Mouse (Mus musculus): ENCODE data around the gene Polg. TPM values are rescaled to one million over a fixed set of nuclear protein-coding genes. Genes with fewer than 3 reads are reported as not detected.

Polg gene
- total RNA-seq, 2 experiments from 2014 or later = 85.9 to 88.7 TPM

DNA sequence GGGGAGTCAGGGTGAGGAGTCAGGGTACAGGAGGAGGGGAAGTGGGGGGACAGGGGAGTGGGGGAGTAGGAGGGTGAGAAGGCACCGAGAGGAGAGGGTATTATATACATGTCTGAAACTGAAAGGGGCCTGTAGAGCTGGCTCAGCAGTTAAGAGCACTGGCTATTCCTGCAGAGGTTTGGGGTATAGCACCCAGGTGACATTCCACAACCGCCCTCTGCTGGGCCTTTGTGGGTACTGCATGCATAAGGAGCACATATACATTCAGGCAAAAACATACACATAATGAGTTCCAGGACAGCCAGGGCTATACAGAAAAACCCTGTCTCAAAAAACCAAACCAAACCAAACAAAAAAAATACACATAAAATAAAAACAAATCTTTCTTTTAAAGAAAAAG is 6.6 kb upstream of the Polg start:
- DNase-seq (ENCODE audit: extremely low spot score in 1 of 2, low spot score in 2 of 2) = no peak
- intact Hi-C loops (cut with DNase I) = no loop called here

DNA sequence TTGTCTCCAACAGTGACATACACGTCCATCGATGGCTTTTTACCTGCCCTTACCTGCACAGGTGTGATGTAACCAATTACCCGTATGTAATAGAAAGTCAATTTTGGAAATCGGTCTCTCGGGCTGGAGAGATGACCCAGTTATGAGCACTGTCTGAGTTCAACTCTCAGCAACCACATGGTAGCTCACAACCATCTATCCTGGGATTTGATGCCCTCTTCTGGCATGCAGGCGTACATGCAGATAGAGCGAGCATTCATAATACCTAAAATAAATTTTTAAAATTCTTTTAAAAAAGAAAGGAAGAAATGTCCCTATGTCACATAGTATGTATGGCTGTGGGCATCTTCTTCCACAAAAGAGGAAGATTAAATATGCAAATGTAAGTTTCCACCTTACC is 5.3 kb upstream of the Polg start:
- intact Hi-C loops (cut with DNase I) = no loop called here
- DNase-seq (ENCODE audit: extremely low spot score in 1 of 2, low spot score in 2 of 2) = no peak

DNA sequence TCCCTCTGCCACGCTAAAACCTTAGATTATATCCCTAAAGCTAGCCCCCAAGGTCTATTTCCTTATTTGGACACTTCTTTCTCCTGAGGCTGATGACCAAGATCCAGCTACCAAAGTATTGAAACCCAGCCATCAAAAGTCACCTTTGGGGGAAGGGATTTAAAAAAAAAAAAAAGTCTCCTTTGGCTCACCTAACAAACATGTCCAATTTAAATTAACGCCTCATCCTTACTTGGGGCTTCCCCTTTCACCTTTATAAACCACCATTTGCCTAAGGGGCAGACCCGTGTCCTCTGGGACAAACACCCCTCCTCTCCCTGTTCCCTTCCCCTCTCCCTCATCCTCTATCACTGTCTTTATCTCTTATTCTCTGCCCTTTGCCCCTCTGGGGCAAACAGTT is 4.6 kb upstream of the Polg start:
- DNase-seq (ENCODE audit: extremely low spot score in 1 of 2, low spot score in 2 of 2) = no peak
- intact Hi-C loops (cut with DNase I) = no loop called here

DNA sequence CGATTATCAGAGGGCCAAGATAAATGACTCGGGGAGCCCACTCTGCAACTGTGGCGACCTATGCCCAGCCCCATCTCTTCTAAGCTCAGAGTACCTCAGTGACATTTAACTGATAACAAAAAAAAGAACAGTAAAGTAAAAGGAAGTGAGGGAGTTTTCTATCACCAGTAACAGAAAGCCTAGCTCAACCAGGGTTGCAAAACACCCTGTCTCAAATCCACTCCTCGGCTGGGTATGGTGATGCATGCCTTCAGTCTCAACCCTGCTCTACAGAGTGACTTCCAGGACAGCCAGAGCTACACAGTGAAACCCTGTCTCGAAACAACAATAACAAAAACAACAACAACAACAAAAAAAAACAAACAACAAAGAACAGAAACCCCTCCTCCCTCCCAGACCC is 3.6 kb upstream of the Polg start:
- no peak for DNase-seq (ENCODE audit: extremely low spot score in 1 of 2, low spot score in 2 of 2)
- intact Hi-C loops (cut with DNase I) = loop anchor here (5.0 to 10.0 kb wide), 2 partner anchors 77 to 225 kb away; partner anchors contain the start of gene Fanci

DNA sequence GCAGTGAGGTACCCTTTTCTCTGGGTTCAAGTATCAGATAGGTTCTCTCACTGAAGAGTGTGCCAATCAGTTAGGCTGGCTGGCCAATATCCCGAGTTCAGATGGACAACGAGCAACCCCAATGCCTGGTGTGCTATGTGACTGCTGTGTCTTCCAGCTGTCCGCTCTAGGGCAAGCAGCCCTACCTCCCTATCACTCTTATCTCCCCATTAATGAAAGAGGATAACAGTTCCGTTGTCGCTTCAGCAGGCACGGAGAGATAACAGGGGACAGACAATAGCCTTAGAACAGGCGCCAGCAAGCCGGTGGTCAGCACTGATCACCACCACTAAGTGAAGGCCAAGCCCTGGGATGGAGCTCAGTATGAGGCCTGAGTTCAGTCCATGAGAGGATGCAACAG is 2.8 kb upstream of the Polg start:
- intact Hi-C loops (cut with DNase I) = loop anchor here (5.0 to 10.0 kb wide), 2 partner anchors 77 to 224 kb away; partner anchors contain the start of gene Fanci

DNA sequence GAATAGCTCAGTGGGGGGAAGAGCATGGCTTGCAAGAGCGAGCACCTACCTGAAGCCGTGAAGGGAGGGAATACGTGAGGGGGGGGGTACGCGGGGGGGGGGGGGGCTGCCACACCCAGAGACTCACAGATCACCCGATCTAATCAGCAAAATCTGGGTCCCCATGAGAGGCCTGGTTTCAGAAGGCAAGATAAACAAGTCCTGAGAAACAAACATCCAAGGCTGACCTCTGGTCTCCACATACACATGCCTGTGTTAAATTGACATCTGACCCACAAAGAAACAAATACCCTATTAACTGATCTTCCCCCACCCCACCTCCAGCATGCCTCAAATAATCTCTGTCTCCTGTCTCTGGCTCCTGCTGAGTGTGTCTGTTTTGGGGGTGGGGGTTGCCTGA is 1.8 kb upstream of the Polg start:
- no peak for DNase-seq (ENCODE audit: extremely low spot score in 1 of 2, low spot score in 2 of 2)
- intact Hi-C loops (cut with DNase I) = loop anchor here (5.0 to 10.0 kb wide), 2 partner anchors 76 to 223 kb away; partner anchors contain the start of gene Fanci

More for the DNA sequence above, 2.8 kb upstream of the Polg start:
- DNase-seq (ENCODE audit: extremely low spot score in 1 of 2, low spot score in 2 of 2) = no peak

DNA sequence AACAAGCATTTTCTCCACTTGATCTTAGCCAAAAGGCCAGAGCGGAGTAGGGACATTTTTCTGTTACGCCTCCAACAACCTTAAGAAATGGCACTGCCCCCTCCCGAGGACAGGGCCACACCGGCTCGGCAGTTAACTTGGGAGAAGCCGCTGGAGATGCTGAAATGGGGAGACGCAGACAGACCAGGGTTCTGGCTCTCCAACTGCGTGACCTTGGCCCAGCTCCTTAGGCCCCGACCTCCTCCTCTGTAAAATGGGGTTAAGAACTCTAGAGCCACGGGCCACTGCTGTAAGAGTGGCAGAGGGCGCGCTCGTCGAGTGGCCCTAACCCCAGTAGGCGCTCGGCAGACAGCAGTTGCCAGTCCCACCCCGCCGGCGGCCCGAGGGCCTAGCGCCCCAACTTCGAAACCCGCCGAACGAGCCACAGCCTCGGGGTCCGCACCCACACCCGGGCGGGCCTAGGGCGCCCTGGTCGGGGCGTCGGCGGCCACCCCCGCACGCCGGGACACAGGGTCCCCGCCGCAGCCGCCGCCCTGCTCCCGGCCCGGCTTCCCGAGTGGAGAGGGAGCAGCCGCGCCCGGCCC is 609 bp downstream of the Polg start:
- intact Hi-C loops (cut with DNase I) = loop anchor here (5.0 to 10.0 kb wide), 2 partner anchors 73 to 221 kb away; partner anchors contain the start of gene Fanci
- DNase-seq (ENCODE audit: extremely low spot score in 1 of 2, low spot score in 2 of 2) = no peak

DNA sequence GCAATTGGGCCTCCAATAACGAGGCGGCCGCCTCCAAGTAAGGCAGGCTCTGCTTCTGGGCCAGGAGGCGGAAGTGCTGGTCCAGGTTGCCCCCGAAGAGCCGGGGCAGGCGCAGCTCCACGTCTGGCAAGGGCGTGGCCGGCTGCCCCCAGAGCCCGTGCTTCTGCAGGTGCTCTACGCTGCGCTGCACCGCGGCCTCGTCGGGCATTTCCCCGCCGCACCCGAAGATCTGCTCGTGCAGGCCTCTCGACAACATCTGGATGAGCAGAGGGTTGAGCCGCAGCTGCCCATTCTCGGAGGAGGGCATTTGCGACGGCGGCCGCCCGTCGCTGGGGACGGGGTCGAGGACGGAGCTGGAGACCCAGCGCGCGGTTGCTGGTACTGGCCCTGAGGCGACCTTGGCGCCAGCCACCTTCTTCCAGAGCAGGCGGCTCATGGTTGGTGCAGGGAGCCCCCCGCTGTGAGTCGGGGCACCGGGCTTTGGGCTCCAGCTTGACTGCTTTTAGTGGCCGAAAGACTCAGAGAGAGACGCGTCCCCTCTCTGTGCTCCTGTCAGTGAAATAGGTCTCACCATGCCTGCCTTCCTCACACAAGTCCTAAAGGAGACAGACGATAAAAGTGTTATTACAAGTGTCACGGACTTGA is 1.3 kb downstream of the Polg start:
- intact Hi-C loops (cut with DNase I) = loop anchor here (5.0 to 10.0 kb wide), 2 partner anchors 73 to 220 kb away; partner anchors contain the start of gene Fanci
- DNase-seq (ENCODE audit: extremely low spot score in 1 of 2, low spot score in 2 of 2) = peak; percentile 16 to 59

DNA sequence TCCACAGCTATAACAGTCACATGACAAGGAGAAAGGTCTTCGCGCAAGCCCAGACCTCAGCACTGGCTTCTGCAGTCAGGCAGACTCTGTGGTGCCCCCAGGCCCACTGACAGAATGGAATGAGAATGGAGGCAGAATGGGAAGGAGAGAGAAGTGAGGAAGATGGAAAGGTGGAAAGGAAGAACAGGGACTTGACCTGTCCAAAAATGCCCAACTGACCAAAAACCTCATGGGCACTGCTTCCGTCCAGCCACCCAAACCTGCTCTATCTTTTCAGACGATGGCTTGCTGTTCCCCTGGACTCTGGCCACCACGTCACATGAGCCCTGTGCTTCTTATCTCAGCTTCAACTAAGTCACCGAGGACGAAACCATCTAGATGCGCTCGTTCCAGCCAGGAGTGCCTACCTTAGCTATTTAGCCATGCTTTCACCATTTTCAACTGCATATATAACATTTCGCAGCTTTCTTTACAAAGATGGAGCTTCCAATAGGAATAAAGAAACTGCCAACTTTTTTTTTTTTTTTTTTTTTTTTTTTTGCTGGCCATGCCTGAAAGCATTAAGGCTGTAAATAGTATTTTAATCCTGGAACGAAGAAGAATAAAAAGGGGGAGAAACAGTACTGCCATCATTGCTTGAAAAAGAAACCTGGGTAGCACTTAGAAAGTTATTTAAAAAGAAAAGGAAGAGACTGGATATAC is 2.6 kb downstream of the Polg start:
- DNase-seq (ENCODE audit: extremely low spot score in 1 of 2, low spot score in 2 of 2) = no peak
- intact Hi-C loops (cut with DNase I) = loop anchor here (10.0 kb wide), 1 partner anchor 219 kb away; no protein-coding TSS in a partner anchor

DNA sequence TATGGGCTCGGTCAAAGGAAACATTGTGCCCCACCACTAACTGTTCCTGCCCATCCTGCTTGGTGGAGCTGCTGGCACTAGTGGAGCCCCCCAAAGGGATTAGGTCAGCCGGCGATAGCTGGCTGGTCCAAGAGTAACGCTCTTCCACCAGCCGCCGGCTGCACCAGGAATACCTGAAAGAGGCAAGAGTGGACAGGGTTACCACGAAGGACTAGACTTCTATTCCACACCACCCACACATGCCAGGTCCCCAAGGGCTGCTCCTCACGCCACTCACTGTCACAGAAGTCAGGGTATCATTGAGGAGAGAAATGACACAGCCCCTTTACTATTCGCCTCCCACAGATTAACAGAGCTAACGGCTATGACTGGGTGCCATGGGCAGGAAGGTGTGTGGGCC is 4.4 kb downstream of the Polg start:
- intact Hi-C loops (cut with DNase I) = loop anchor here (10.0 kb wide), 1 partner anchor 217 kb away; no protein-coding TSS in a partner anchor
- no peak for DNase-seq (ENCODE audit: extremely low spot score in 1 of 2, low spot score in 2 of 2)

DNA sequence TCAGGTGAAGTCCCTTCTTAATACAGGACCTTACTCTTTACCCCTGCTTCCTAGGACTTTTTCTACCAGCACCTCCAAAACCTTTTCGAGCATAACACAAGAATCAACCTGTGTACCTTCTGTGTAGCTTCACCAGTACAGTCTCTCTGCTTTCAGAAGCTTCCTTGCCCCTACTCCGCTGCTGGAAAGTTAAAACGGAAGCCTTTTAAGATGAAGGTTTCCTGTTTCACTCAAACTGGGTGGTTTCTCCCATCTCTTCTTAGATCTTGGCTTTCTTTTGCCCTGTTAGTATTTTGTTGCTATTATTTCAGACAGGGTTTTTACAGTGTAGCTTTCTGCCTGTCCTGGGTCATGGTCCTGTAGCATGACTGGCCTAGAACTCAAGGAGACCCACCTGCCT is 18.7 kb downstream of the Polg start:
- intact Hi-C loops (cut with DNase I) = no loop called here
- DNase-seq (ENCODE audit: extremely low spot score in 1 of 2, low spot score in 2 of 2) = no peak

DNA sequence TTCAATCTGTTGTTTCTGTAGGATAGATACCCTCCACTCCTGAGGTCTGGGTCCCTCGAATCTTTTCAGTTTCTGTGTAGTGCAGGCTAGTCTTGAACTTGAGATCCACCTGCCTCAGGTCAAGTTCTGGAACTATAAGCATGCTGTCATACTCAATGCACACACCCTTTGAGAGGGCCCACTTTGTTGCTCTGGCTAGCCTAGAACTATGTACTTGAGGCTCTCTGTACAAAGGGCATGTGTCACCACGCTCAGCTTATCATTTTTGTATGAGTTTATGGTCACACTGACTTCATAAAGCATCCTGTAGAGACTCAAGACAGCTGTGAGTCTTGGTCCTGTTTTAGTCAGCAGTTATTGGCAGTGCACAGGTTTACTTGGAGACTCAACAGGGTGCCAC is 19.1 kb downstream of the Polg start:
- intact Hi-C loops (cut with DNase I) = no loop called here
- DNase-seq (ENCODE audit: extremely low spot score in 1 of 2, low spot score in 2 of 2) = no peak

DNA sequence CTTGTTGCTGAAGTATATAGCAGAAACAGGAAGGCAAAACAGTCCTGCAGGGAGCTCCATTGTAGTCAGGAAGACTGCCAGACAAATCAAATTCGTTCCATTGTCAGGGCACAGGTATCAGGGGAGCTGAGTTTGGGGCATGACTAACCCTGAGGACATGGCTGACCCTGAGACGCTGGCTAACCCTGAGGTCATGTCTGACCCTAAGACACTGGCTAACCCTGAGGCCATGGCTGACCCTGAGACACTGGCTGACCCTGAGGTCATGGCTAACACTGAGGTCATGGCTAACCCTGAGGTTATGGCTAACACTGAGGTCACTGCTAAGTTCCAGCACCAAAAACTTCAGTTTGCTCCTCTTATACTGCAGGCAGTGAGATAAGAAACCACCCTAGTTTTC is 26.1 kb downstream of the Polg start:
- intact Hi-C loops (cut with DNase I) = no loop called here

DNA sequence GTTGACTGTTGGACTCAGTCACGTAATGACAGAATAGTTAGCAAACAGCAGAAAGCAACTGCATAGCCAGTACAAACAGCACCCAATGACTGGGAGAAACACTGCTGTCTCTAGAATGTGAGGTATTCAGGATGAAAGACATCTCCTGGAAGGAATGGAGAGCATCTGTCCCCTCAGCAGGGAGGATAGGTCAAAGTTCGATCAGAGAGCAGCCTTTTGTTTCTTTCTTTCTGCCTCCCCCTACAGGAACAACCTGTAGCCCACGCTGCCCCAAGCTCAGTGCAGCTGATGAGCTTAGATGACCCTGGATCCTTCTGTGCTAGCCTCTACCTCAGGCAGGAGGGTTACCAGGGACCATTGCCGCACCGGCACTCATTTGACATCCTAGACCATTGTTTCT is 37.9 kb downstream of the Polg start:
- intact Hi-C loops (cut with DNase I) = no loop called here
- DNase-seq (ENCODE audit: extremely low spot score in 1 of 2, low spot score in 2 of 2) = no peak

More for the DNA sequence above, 26.1 kb downstream of the Polg start:
- no peak for DNase-seq (ENCODE audit: extremely low spot score in 1 of 2, low spot score in 2 of 2)

DNA sequence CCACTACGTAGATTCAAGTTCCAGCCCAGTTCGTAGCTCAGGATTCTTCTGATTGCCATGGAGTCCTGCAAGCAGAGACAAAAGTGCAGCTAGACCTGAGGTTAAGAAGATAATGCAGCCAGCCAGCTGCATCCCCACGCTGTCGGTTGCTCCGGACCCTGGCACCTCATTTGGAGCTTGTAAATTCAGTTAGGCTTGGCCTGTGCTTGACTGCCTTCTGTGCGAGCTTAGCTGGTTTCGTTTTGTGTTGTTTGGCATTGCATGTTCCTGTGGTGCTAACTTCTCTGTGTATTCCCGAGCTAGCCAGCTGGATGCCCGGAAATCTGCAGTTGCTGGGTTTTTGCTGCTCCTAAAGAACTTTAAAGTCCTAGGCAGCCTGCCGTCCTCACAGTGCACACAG is 40.4 kb downstream of the Polg start:
- intact Hi-C loops (cut with DNase I) = no loop called here
- DNase-seq (ENCODE audit: extremely low spot score in 1 of 2, low spot score in 2 of 2) = no peak

DNA sequence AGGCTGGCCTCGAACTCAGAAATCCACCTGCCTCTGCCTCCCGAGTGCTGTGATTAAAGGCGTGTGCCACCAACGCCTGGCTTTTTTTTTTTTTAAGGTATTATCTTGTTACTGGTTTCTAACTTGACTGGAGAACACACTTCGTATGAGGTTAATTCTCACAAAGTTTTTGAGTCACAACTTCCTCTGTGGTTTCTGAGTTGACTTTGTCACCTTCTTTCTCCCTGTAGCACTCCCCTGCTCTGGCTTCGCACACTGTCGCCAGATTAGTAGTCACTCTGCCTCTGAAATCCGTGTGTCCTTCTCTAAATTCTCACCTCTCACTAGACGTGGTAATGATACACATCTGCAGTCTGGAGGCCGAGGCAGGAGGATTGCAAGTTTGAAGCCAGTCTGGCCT is 43.3 kb downstream of the Polg start:
- intact Hi-C loops (cut with DNase I) = no loop called here
- no peak for DNase-seq (ENCODE audit: extremely low spot score in 1 of 2, low spot score in 2 of 2)

DNA sequence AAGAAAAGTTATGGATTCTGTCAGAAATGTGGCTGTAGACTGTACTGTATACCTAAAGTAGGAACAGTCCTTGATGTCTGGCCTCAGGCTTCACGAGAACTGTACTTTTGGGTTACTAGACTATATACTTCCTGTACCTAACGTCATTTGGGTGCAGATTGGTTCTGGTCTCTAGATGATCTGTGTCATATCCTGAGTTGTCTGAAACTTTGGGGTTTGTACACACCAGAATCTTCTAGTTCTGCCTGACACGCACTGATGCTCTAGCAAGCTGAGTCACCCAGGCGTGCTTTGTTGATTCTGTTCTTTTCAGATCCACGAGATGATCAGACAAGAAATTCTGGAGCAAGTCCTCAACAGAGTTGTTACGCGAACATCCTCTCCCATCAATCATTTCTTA is 46.2 kb downstream of the Polg start:
- DNase-seq (ENCODE audit: extremely low spot score in 1 of 2, low spot score in 2 of 2) = no peak

DNA sequence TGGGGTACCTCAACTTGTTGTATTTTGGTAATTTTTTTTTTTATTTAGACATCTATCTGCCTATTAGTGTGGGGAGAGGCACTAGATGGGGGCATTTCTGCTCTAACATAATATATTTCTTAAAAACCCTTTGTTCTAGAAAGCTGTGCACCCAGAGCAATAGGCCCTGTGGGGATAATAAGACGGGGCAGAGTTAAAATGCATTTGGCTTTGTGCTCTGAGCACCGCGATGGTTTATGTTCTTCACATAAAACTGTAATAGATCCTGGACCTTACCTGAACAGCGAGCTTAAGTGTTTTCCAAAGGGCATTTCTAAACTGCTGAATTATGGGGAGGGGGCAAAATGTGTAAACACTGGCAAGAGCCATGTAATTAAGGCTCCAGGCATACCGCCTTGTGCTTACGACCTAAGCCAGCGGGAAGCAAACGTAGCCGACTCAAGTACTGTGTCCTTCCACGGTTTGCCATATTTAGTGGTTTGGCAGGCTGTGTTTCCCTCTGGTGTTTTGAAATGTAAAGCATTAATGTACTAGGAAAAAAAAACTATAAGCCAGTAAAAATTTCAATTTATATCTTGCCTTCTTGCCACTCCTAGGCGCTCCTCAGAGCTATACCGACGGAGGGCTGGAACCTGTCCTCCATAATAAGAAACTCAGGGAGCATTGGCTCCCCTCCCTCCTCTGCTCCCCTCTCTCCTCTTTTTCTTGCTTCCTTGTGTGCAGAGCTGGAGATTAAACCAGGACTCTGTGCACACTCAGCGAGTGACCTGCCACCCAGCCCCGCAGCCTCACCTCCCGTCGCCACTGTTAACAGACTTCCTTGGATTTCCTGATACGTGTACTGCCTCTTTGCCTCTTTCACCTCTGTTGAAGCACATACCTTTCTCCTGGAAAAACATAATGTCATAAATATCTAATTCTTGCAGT is 51.5 kb downstream of the Polg start:
- intact Hi-C loops (cut with DNase I) = no loop called here
- DNase-seq (ENCODE audit: extremely low spot score in 1 of 2, low spot score in 2 of 2) = no peak

More for the DNA sequence above, 46.2 kb downstream of the Polg start:
- intact Hi-C loops (cut with DNase I) = no loop called here

DNA sequence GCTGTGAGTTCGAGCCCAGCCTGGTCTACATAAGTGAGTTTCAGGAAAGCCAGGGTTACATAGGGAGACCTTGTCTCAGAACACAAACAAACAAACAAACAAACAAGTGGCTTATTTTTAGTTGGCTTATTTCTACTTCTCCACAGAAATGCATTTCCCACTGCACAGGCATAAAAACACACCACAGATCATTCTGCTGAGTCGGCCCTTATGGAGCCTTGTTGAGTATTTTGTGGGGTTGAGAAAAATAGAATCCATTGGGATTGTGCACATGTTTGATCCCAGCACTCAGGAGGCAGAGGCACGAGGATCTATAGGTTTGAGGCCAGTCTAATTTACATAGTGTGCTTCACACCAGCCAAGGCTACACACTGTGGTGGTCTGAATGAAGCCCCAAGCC is 65.9 kb downstream of the Polg start:
- DNase-seq (ENCODE audit: extremely low spot score in 1 of 2, low spot score in 2 of 2) = no peak
- intact Hi-C loops (cut with DNase I) = no loop called here

All from left cerebral cortex, postnatal 10 days (tissue).